Mouse (Mus musculus) lung, adult 2 months (tissue): Measurements from ENCODE around the gene Ogn. TPM values are rescaled to one million over a fixed set of nuclear protein-coding genes. Genes with fewer than 3 reads are reported as not detected.

ENCODE experiments used
- DNase-seq: peaks from one replicate; pipeline ENCODE4 v3.0.0; 2022
- H3K4me1 ChIP-seq: fragments of 200-500 bp; 2 replicates; pipeline ENCODE4 v1.6.1; 2011; ENCODE audit warnings: low read length; ENCODE audit not compliant: control insufficient read depth, insufficient read depth
- H3K4me3 ChIP-seq: fragments of 200-500 bp; replicated peaks from 2 replicates; pipeline ENCODE3; 2011; ENCODE audit warnings: low read depth, mild to moderate bottlenecking, control low read depth, low read length; ENCODE audit errors: extremely low read depth
- CTCF ChIP-seq: fragments of 200-500 bp; IDR thresholded peaks from 2 replicates; pipeline ENCODE4 v1.5.1; 2011; ENCODE audit warnings: mild to moderate bottlenecking, low read length, control low read depth; ENCODE audit not compliant: insufficient read depth
- POLR2A ChIP-seq: fragments of 200-500 bp; IDR thresholded peaks from 2 replicates; pipeline ENCODE4 v1.6.1; 2011; ENCODE audit warnings: low read depth, mild to moderate bottlenecking, control low read depth, low read length, borderline replicate concordance; ENCODE audit errors: extremely low read depth
- WGBS: fragments of 180-500 bp; shearing (Covaris S2); methylation state at CpG from one replicate; pipeline ENCODE4 v1.1.7; 2018; 5-methylcytosine and 5-hydroxymethylcytosine counted together
- polyA plus RNA-seq: library from polyadenylated mRNA; depleted of rRNA; stranded (reverse); fragments of >200 nt; gene quantifications from 2 replicates; pipeline ENCODE4 v1.2.3, GENCODE M21; 2012

The Ogn gene
- polyA plus RNA-seq, 1 experiment = 53.1 TPM

- no peak overlapping the region for H3K4me3 ChIP-seq
- DNase-seq = no peak
- H3K4me1 ChIP-seq = no peaks in the 10 kb centered on the region
- no peak for TF ChIP-seq POLR2A
- TF ChIP-seq CTCF = no peak
Measured at GRCm38 (mm10) chr13:49603603-49604002, 4.2 kb upstream of the Ogn start.

- peak overlapping the region; percentile 48 for H3K4me3 ChIP-seq
- WGBS = 69% methylated on average over 4 of the region's 4 CpGs
- no peak for TF ChIP-seq CTCF
- TF ChIP-seq POLR2A = no peak
- H3K4me1 ChIP-seq = no peaks in the 10 kb centered on the region
- DNase-seq = no peak
Measured at GRCm38 (mm10) chr13:49608589-49609322, 910 bp downstream of the Ogn start.

GRCm38 (mm10) chr13:49617021-49617420 lies 9.2 kb downstream of the Ogn start:
- H3K4me3 ChIP-seq = no peak overlapping the region
- no peaks in the 10 kb centered on the region for H3K4me1 ChIP-seq
- 81% methylated on average over 3 of the region's 3 CpGs for WGBS
- TF ChIP-seq CTCF (no peak), POLR2A (no peak)
- no peak for DNase-seq

- no peak for DNase-seq
- Histone ChIP-seq H3K4me1 (no peaks in the 10 kb centered on the region), H3K4me3 (no peak overlapping the region)
- TF ChIP-seq POLR2A = no peak
- no peak for TF ChIP-seq CTCF
Measured at GRCm38 (mm10) chr13:49618365-49618764, 10.5 kb downstream of the Ogn start.

GRCm38 (mm10) chr13:49623216-49623615 lies 15.4 kb downstream of the Ogn start:
- no peak overlapping the region for H3K4me3 ChIP-seq
- WGBS = 69% methylated on average over 1 of the region's 1 CpGs
- no peaks in the 10 kb centered on the region for H3K4me1 ChIP-seq
- TF ChIP-seq POLR2A (no peak), CTCF (no peak)
- DNase-seq = no peak

GRCm38 (mm10) chr13:49628167-49628566 lies 20.3 kb downstream of the Ogn start:
- DNase-seq = no peak
- no peaks in the 10 kb centered on the region for H3K4me1 ChIP-seq
- TF ChIP-seq CTCF = no peak
- no peak for TF ChIP-seq POLR2A
- H3K4me3 ChIP-seq = no peak overlapping the region

GRCm38 (mm10) chr13:49629076-49629475 lies 21.2 kb downstream of the Ogn start:
- 83% methylated on average over 2 of the region's 2 CpGs for WGBS
- Histone ChIP-seq H3K4me3 (no peak overlapping the region), H3K4me1 (no peaks in the 10 kb centered on the region)
- no peak for DNase-seq
- TF ChIP-seq POLR2A (no peak), CTCF (no peak)

- no peak for TF ChIP-seq CTCF
- TF ChIP-seq POLR2A = no peak
- Histone ChIP-seq H3K4me3 (no peak overlapping the region), H3K4me1 (peaks cover 2% of the 10 kb centered on the region)
- WGBS = 96% methylated on average over 2 of the region's 2 CpGs
- DNase-seq = no peak
Measured at GRCm38 (mm10) chr13:49639965-49640364, 32.1 kb downstream of the Ogn start.

- 59% methylated on average over 6 of the region's 6 CpGs for WGBS
- no peak for DNase-seq
- peaks cover 3% of the 10 kb centered on the region for H3K4me1 ChIP-seq
- TF ChIP-seq POLR2A (no peak), CTCF (no peak)
- no peak overlapping the region for H3K4me3 ChIP-seq
Measured at GRCm38 (mm10) chr13:49642650-49643049, 34.8 kb downstream of the Ogn start.

GRCm38 (mm10) chr13:49643669-49644362 lies 36.0 kb downstream of the Ogn start:
- peaks cover 3% of the 10 kb centered on the region for H3K4me1 ChIP-seq
- no peak overlapping the region for H3K4me3 ChIP-seq
- TF ChIP-seq POLR2A = no peak
- no peak for TF ChIP-seq CTCF
- DNase-seq = no peak
